Mouse (Mus musculus) myocyte (in vitro differentiated cells): Measurements from ENCODE around the gene Rapgef4. TPM values are rescaled to one million over a fixed set of nuclear protein-coding genes. Genes with fewer than 3 reads are reported as not detected.
A peak's percentile ranks its signal among the peaks of the same experiment; 100 is the strongest.

Experiments used
- H3K27me3 ChIP-seq: one replicate; pipeline ENCODE4 v1.6.1; 2011; ENCODE audit not compliant: control insufficient read depth, insufficient read depth, insufficient read length
- H3K36me3 ChIP-seq: one replicate; pipeline ENCODE4 v1.6.1; 2011; ENCODE audit not compliant: control insufficient read depth, insufficient read depth
- H3K4me2 ChIP-seq: one replicate; pipeline ENCODE4 v1.6.1; 2011; ENCODE audit warnings: low read depth, control low read depth
- H3K4me3 ChIP-seq: one replicate; pipeline ENCODE4 v1.5.1; 2011; ENCODE audit warnings: mild to moderate bottlenecking, control low read depth, moderate library complexity
- H3K79me2 ChIP-seq: one replicate; pipeline ENCODE4 v1.6.1; 2011; ENCODE audit not compliant: control insufficient read depth, insufficient read depth
- H3ac ChIP-seq: one replicate; pipeline ENCODE4 v1.6.1; 2011; ENCODE audit not compliant: control insufficient read depth, insufficient read length
- CEBPB ChIP-seq: IDR thresholded peaks from 2 replicates; pipeline ENCODE4 v1.6.1; 2011; ENCODE audit warnings: mild to moderate bottlenecking, moderate library complexity; ENCODE audit not compliant: poor library complexity, insufficient read depth, severe bottlenecking
- E2F4 ChIP-seq: IDR thresholded peaks from one replicate; pipeline ENCODE4 v1.6.1; 2011; ENCODE audit warnings: mild to moderate bottlenecking, control low read depth, moderate library complexity; ENCODE audit not compliant: insufficient read depth
- MAX ChIP-seq: IDR thresholded peaks from one replicate; pipeline ENCODE4 v1.6.1; 2011; ENCODE audit warnings: low read depth, mild to moderate bottlenecking, control low read depth
- MYOD1 ChIP-seq, 3 experiments: IDR thresholded peaks; one replicate each; pipeline ENCODE4 v1.6.1; 2011; ENCODE audit warnings: control low read depth in 2 of 3, low read depth in 2 of 3, mild to moderate bottlenecking in 2 of 3, moderate library complexity in 1 of 3; ENCODE audit not compliant: insufficient read length in 2 of 3, control insufficient read depth in 1 of 3
- MYOG ChIP-seq, 3 experiments: IDR thresholded peaks; one replicate each; pipeline ENCODE4 v1.6.1; 2011; ENCODE audit warnings: control low read depth in 2 of 3, low read depth in 2 of 3, mild to moderate bottlenecking in 2 of 3; ENCODE audit not compliant: insufficient read length in 2 of 3, control insufficient read depth in 1 of 3, insufficient read depth in 1 of 3
- POLR2A ChIP-seq: IDR thresholded peaks from one replicate; pipeline ENCODE4 v1.6.1; 2011; ENCODE audit warnings: low read depth, mild to moderate bottlenecking, control low read depth, moderate library complexity; ENCODE audit not compliant: insufficient read length
- POLR2AphosphoS2 ChIP-seq: IDR thresholded peaks from one replicate; pipeline ENCODE4 v1.6.1; 2011; ENCODE audit warnings: low read depth, control low read depth; ENCODE audit not compliant: insufficient read length
- REST ChIP-seq: IDR thresholded peaks from one replicate; pipeline ENCODE4 v1.6.1; 2011; ENCODE audit warnings: mild to moderate bottlenecking, control low read depth, moderate library complexity; ENCODE audit not compliant: insufficient read depth, insufficient read length
- SRF ChIP-seq: IDR thresholded peaks from one replicate; pipeline ENCODE4 v1.6.1; 2011; ENCODE audit warnings: low read depth; ENCODE audit not compliant: control insufficient read depth, insufficient read length
- TCF12 ChIP-seq: IDR thresholded peaks from one replicate; pipeline ENCODE4 v1.6.1; 2011; ENCODE audit warnings: mild to moderate bottlenecking, control low read depth; ENCODE audit not compliant: poor library complexity, insufficient read depth, severe bottlenecking
- TCF3 ChIP-seq: IDR thresholded peaks from one replicate; pipeline ENCODE4 v1.6.1; 2011; ENCODE audit warnings: low read depth, control low read depth; ENCODE audit not compliant: insufficient read length
- USF1 ChIP-seq: IDR thresholded peaks from one replicate; pipeline ENCODE4 v1.6.1; 2011; ENCODE audit warnings: low read depth, mild to moderate bottlenecking, control low read depth, moderate library complexity
- polyA plus RNA-seq: library from polyadenylated mRNA; unstranded; fragments of >200 nt; fragmentation: generic; extraction: Trizol; gene quantifications from one replicate; pipeline ENCODE4 v1.2.1, GENCODE M21; 2012; ENCODE audit warnings: missing spikeins

The Rapgef4 gene
- polyA plus RNA-seq, 1 experiment: 0.28 TPM

GRCm38 (mm10) chr2:72228881-72229280 is 247.8 kb downstream of the Rapgef4 start:
- H3K4me3 ChIP-seq: no peak overlapping the region
- H3K79me2 ChIP-seq: no peaks in the 10 kb centered on the region
- peaks cover 4% of the 10 kb centered on the region for H3K27me3 ChIP-seq
- no peak overlapping the region for H3ac ChIP-seq
- H3K36me3 ChIP-seq: no peaks in the 10 kb centered on the region
- no peak overlapping the region for H3K4me2 ChIP-seq
- TF ChIP-seq E2F4: no peak
- no peak for TF ChIP-seq MYOD1 (IDR thresholded peaks at IDR 0.05; ENCODE audit: control insufficient read depth in 1 of 3, insufficient read length in 2 of 3, low read depth in 2 of 3)
- no peak for TF ChIP-seq MYOG (IDR thresholded peaks at IDR 0.05; ENCODE audit: control insufficient read depth in 1 of 3, insufficient read depth in 1 of 3, insufficient read length in 2 of 3, low read depth in 2 of 3)
- no peak for TF ChIP-seq TCF12
- no peak for TF ChIP-seq CEBPB

- no peak for TF ChIP-seq REST
- no peak for TF ChIP-seq SRF
- TF ChIP-seq POLR2A: no peak
- TF ChIP-seq CEBPB: no peak
- no peak for TF ChIP-seq MAX
- TF ChIP-seq MYOG (IDR thresholded peaks at IDR 0.05; ENCODE audit: control insufficient read depth in 1 of 3, insufficient read depth in 1 of 3, insufficient read length in 2 of 3, low read depth in 2 of 3): no peak
- no peak for TF ChIP-seq E2F4
- no peak for TF ChIP-seq TCF3
- no peak for TF ChIP-seq MYOD1 (IDR thresholded peaks at IDR 0.05; ENCODE audit: control insufficient read depth in 1 of 3, insufficient read length in 2 of 3, low read depth in 2 of 3)
- TF ChIP-seq USF1: no peak
- no peak for TF ChIP-seq TCF12
- no peak for TF ChIP-seq POLR2AphosphoS2
- H3K79me2 ChIP-seq: no peaks in the 10 kb centered on the region
- no peaks in the 10 kb centered on the region for H3K36me3 ChIP-seq
- no peak overlapping the region for H3K4me2 ChIP-seq
- H3ac ChIP-seq: no peak overlapping the region
- H3K27me3 ChIP-seq: peaks cover 4% of the 10 kb centered on the region
- H3K4me3 ChIP-seq: no peak overlapping the region
Observed at GRCm38 (mm10) chr2:72230545-72230944, 249.5 kb downstream of the Rapgef4 start.

- Histone ChIP-seq H3ac (no peak overlapping the region), H3K27me3 (peaks cover 4% of the 10 kb centered on the region), H3K4me2 (no peak overlapping the region), H3K36me3 (no peaks in the 10 kb centered on the region), H3K79me2 (no peaks in the 10 kb centered on the region), H3K4me3 (no peak overlapping the region)
- TF ChIP-seq POLR2A: no peak
- no peak for TF ChIP-seq CEBPB
- no peak for TF ChIP-seq REST
- no peak for TF ChIP-seq TCF3
- no peak for TF ChIP-seq MYOG (IDR thresholded peaks at IDR 0.05; ENCODE audit: control insufficient read depth in 1 of 3, insufficient read depth in 1 of 3, insufficient read length in 2 of 3, low read depth in 2 of 3)
- TF ChIP-seq TCF12: no peak
- TF ChIP-seq POLR2AphosphoS2: no peak
- TF ChIP-seq MAX: no peak
- no peak for TF ChIP-seq SRF
- no peak for TF ChIP-seq MYOD1 (IDR thresholded peaks at IDR 0.05; ENCODE audit: control insufficient read depth in 1 of 3, insufficient read length in 2 of 3, low read depth in 2 of 3)
- TF ChIP-seq USF1: no peak
- TF ChIP-seq E2F4: no peak
Observed at GRCm38 (mm10) chr2:72234085-72234484, 253.0 kb downstream of the Rapgef4 start.

GRCm38 (mm10) chr2:72234943-72235342 is 253.9 kb downstream of the Rapgef4 start:
- H3K79me2 ChIP-seq: no peaks in the 10 kb centered on the region
- no peak overlapping the region for H3ac ChIP-seq
- no peak for TF ChIP-seq SRF
- TF ChIP-seq POLR2AphosphoS2: no peak
- TF ChIP-seq E2F4: no peak
- TF ChIP-seq POLR2A: no peak
- no peak for TF ChIP-seq USF1
- TF ChIP-seq TCF12: no peak
- no peak for TF ChIP-seq REST
- TF ChIP-seq MYOG (IDR thresholded peaks at IDR 0.05; ENCODE audit: control insufficient read depth in 1 of 3, insufficient read depth in 1 of 3, insufficient read length in 2 of 3, low read depth in 2 of 3): no peak
- TF ChIP-seq MAX: no peak
- no peak for TF ChIP-seq MYOD1 (IDR thresholded peaks at IDR 0.05; ENCODE audit: control insufficient read depth in 1 of 3, insufficient read length in 2 of 3, low read depth in 2 of 3)
- no peak for TF ChIP-seq TCF3
- TF ChIP-seq CEBPB: no peak
- no peak overlapping the region for H3K4me3 ChIP-seq
- H3K4me2 ChIP-seq: peak overlapping the region; percentile 25
- H3K36me3 ChIP-seq: no peaks in the 10 kb centered on the region
- H3K27me3 ChIP-seq: peaks cover 4% of the 10 kb centered on the region

- TF ChIP-seq USF1 (no peak), TCF3 (no peak), CEBPB (no peak), TCF12 (no peak), SRF (no peak), E2F4 (no peak), POLR2A (no peak), MYOD1 (IDR thresholded peaks at IDR 0.05; ENCODE audit: control insufficient read depth in 1 of 3, insufficient read length in 2 of 3, low read depth in 2 of 3) (no peak), REST (no peak), POLR2AphosphoS2 (no peak), MAX (no peak), MYOG (IDR thresholded peaks at IDR 0.05; ENCODE audit: control insufficient read depth in 1 of 3, insufficient read depth in 1 of 3, insufficient read length in 2 of 3, low read depth in 2 of 3) (no peak)
- no peak overlapping the region for H3K4me3 ChIP-seq
- H3K4me2 ChIP-seq: peak overlapping the region; percentile 25
- H3K79me2 ChIP-seq: no peaks in the 10 kb centered on the region
- no peak overlapping the region for H3ac ChIP-seq
- no peaks in the 10 kb centered on the region for H3K36me3 ChIP-seq
- H3K27me3 ChIP-seq: peaks cover 4% of the 10 kb centered on the region
Observed at GRCm38 (mm10) chr2:72235361-72235901, 254.4 kb downstream of the Rapgef4 start.
